Mouse (Mus musculus): ENCODE measurements around the gene Btbd18. TPM values are rescaled to one million over a fixed set of nuclear protein-coding genes. Genes with fewer than 3 reads are reported as not detected.
A peak's percentile ranks its signal among the peaks of the same experiment; 100 is the strongest.

The Btbd18 gene
- total and polyA plus RNA-seq, 3 experiments: 0.04 to 0.24 TPM; not detected in 1

DNA sequence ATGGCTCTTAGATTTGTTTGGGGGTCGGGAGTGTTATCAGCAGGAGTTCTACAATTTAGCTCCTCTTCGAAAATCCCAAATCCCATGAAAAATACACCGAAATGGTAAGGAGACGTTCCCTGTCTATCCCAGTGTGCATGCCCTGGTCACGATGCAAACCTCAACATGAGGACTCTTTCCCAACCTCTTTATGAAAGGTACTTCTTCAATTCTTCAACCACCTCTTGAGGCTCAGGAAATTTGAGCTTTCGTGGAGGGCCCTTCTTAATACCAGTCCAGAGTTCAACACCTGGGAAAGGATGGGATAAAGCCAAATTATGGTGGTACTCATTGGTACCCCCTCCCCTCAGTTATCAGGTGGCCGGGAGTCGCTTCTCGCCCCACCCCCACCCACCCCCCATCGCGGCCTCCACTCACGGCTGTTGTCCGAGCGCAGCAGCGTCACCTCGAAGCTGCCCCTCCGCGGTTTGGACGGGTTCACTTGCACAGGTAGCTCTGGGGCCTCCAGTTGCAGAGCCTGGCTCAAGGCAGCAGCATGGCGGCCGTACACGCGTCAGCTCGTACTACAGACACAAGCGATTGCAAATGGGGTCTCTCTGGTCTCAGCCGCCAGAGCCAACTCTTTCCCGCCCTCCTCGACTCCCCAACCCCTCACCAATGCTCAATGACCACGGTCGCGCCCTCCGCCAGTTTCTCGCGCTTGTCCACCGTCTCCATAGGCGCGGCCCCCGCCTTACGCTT lies 11.1 kb downstream of the Btbd18 start:
- H3K4me3 ChIP-seq (replicated peaks in 1 of 3; ENCODE audit: low read depth in 2 of 3, low read length in 2 of 3, poor library complexity in 1 of 3): peak overlapping the region; percentile 86 to 97 (median 94)
- H3K79me2 ChIP-seq (replicated peaks; ENCODE audit: control insufficient read depth, extremely low read depth, insufficient read depth, poor library complexity, severe bottlenecking): peaks cover 2% of the 10 kb centered on the region
- H3K27ac ChIP-seq (ENCODE audit: insufficient read depth, low read depth): peak overlapping the region; percentile 66
- H3K9me3 ChIP-seq (replicated peaks; ENCODE audit: low read length): no peaks in the 10 kb centered on the region
- peaks cover 4 to 11% of the 10 kb centered on the region in 2 experiments; a peak in 3 of 4 replicates for H3K4me1 ChIP-seq (ENCODE audit: control insufficient read depth in 1 of 2, insufficient read depth in 2 of 2)
- H3K36me3 ChIP-seq (replicated peaks in 1 of 2; ENCODE audit: control insufficient read depth in 1 of 2, insufficient read depth in 1 of 2, low read length in 1 of 2): peaks cover 22 to 41% of the 10 kb centered on the region in 2 experiments
- H3K27me3 ChIP-seq (replicated peaks): no peaks in the 10 kb centered on the region
- peak overlapping the region; percentile 91 for H3K4me2 ChIP-seq (ENCODE audit: insufficient read depth, low read depth, poor library complexity, severe bottlenecking)
- in situ Hi-C loops (cut with MboI; ENCODE audit: low pct_ligation_motif_present, low pct_unique_long_range_greater_than_20kb, low sequenced_read_pairs) (loop anchor here (25.0 kb wide), 1 partner anchor 208 kb away; no protein-coding TSS in a partner anchor), dilution Hi-C loops (cut with MboI; ENCODE audit: extremely low pct_ligation_motif_present, extremely low pct_unique_long_range_greater_than_20kb, low sequenced_read_pairs) (no loop called here)
- DNase-seq (ENCODE audit: extremely low read depth): peak; percentile 37
- H3K9ac ChIP-seq (ENCODE audit: insufficient read depth, low read depth): peak overlapping the region; percentile 96
- no peak for TF ChIP-seq ZMIZ1 (IDR thresholded peaks at IDR 0.05; ENCODE audit: low read depth, low read length)
- TF ChIP-seq NELFE (IDR thresholded peaks at IDR 0.05; ENCODE audit: low read depth, low read length): no peak
- TF ChIP-seq MYC (IDR thresholded peaks at IDR 0.05; ENCODE audit: low read depth, low read length): 0 out of 2 replicates have a peak, but pooled peaks have one; percentile 28
- TF ChIP-seq MAFK (IDR thresholded peaks at IDR 0.05; ENCODE audit: insufficient replicate concordance, low read length): no peak
- TF ChIP-seq CHD2 (IDR thresholded peaks at IDR 0.05; ENCODE audit: low read length): peak; percentile 6; the same call in 1 of the 2 replicates
- TF ChIP-seq E2F4 (IDR thresholded peaks at IDR 0.05; ENCODE audit: insufficient replicate concordance, low read depth, low read length): no peak
- no peak for TF ChIP-seq ZKSCAN1 (IDR thresholded peaks at IDR 0.05; ENCODE audit: borderline replicate concordance, low read depth, low read length)
- 0 out of 2 replicates have a peak, but pooled peaks have one; percentile 21 for TF ChIP-seq SIN3A (IDR thresholded peaks at IDR 0.05; ENCODE audit: low read length)

GRCm38 (mm10) chr2:84670569-84670933 lies 11.7 kb downstream of the Btbd18 start, which contains the start of gene Selenoh:
Gene Selenoh, minus strand, starts transcription at chr2:84670770.
- Histone ChIP-seq H3K27me3 (replicated peaks) (no peaks in the 10 kb centered on the region), H3K4me2 (ENCODE audit: insufficient read depth, low read depth, poor library complexity, severe bottlenecking) (peak within 1 kb of the TSS; percentile 91), H3K4me3 (replicated peaks in 1 of 3; ENCODE audit: low read depth in 2 of 3, low read length in 2 of 3, poor library complexity in 1 of 3) (peak within 1 kb of the TSS; percentile 86 to 97 (median 94)), H3K36me3 (replicated peaks in 1 of 2; ENCODE audit: control insufficient read depth in 1 of 2, insufficient read depth in 1 of 2, low read length in 1 of 2) (peaks cover 27 to 46% of the 10 kb centered on the region in 2 experiments), H3K4me1 (ENCODE audit: control insufficient read depth in 1 of 2, insufficient read depth in 2 of 2) (peaks cover 4 to 11% of the 10 kb centered on the region in 2 experiments; a peak in 3 of 4 replicates), H3K9ac (ENCODE audit: insufficient read depth, low read depth) (peak within 1 kb of the TSS; percentile 96), H3K79me2 (replicated peaks; ENCODE audit: control insufficient read depth, extremely low read depth, insufficient read depth, poor library complexity, severe bottlenecking) (peaks cover 2% of the 10 kb centered on the region), H3K27ac (ENCODE audit: insufficient read depth, low read depth) (peak within 1 kb of the TSS; percentile 66), H3K9me3 (replicated peaks; ENCODE audit: low read length) (no peaks in the 10 kb centered on the region)
- DNase-seq (ENCODE audit: extremely low read depth): peak; percentile 93
- in situ Hi-C loops (cut with MboI; ENCODE audit: low pct_ligation_motif_present, low pct_unique_long_range_greater_than_20kb, low sequenced_read_pairs): loop anchor here (25.0 kb wide), 1 partner anchor 208 kb away; no protein-coding TSS in a partner anchor
- dilution Hi-C loops (cut with MboI; ENCODE audit: extremely low pct_ligation_motif_present, extremely low pct_unique_long_range_greater_than_20kb, low sequenced_read_pairs): no loop called here
- TF ChIP-seq MYC (IDR thresholded peaks at IDR 0.05; ENCODE audit: low read depth, low read length) (peak; percentile 56; the same call in 1 of the 2 replicates), TCF12 (IDR thresholded peaks at IDR 0.05; ENCODE audit: low read depth, low read length) (peak; percentile 78), ELF1 (IDR thresholded peaks at IDR 0.05; ENCODE audit: low read depth, low read length) (peak; percentile 75), BHLHE40 (IDR thresholded peaks at IDR 0.05; ENCODE audit: low read depth, low read length) (peak; percentile 90), RAD21 (IDR thresholded peaks at IDR 0.05; ENCODE audit: low read depth, low read length) (no peak), PAX5 (IDR thresholded peaks at IDR 0.05; ENCODE audit: low read length) (no peak), CHD2 (IDR thresholded peaks at IDR 0.05; ENCODE audit: low read length) (peak; percentile 93), POLR2AphosphoS2 (IDR thresholded peaks at IDR 0.05; ENCODE audit: low read depth, low read length) (peak; percentile 97), POLR2A (IDR thresholded peaks at IDR 0.05; ENCODE audit: low read depth, low read length) (peak; percentile 89), NRF1 (IDR thresholded peaks at IDR 0.05; ENCODE audit: low read depth, low read length) (peak; percentile 58), JUN (IDR thresholded peaks at IDR 0.05; ENCODE audit: insufficient read depth, low read depth, low read length) (no peak), SIN3A (IDR thresholded peaks at IDR 0.05; ENCODE audit: low read length) (peak; percentile 89), CTCF (conservative IDR thresholded peaks at IDR 0.05 in 1 of 2, IDR thresholded peaks at IDR 0.05 in 1 of 2; ENCODE audit: low read depth in 2 of 2, low read length in 2 of 2) (no peak), MAZ (IDR thresholded peaks at IDR 0.05; ENCODE audit: low read depth, low read length) (peak; percentile 84), EP300 (IDR thresholded peaks at IDR 0.05; ENCODE audit: low read length) (peak; percentile 49; the same call in 1 of the 2 replicates), MXI1 (IDR thresholded peaks at IDR 0.05; ENCODE audit: low read depth, low read length) (peak; percentile 83), MEF2A (IDR thresholded peaks at IDR 0.05; ENCODE audit: borderline replicate concordance, low read depth, low read length) (peak; percentile 48; the same call in 1 of the 2 replicates), UBTF (IDR thresholded peaks at IDR 0.05; ENCODE audit: low read depth, low read length) (no peak), ZNF384 (IDR thresholded peaks at IDR 0.05; ENCODE audit: low read depth, low read length) (no peak), RCOR1 (conservative IDR thresholded peaks at IDR 0.05; ENCODE audit: low read depth, low read length) (0 out of 2 replicates have a peak, but pooled peaks have one; percentile 16), SMC3 (IDR thresholded peaks at IDR 0.05; ENCODE audit: low read depth, low read length) (no peak), ZC3H11A (IDR thresholded peaks at IDR 0.05; ENCODE audit: low read depth, low read length) (no peak), NELFE (IDR thresholded peaks at IDR 0.05; ENCODE audit: low read depth, low read length) (peak; percentile 75), CHD1 (IDR thresholded peaks at IDR 0.05; ENCODE audit: low read depth, low read length) (0 out of 2 replicates have a peak, but pooled peaks have one; percentile 81), USF1 (IDR thresholded peaks at IDR 0.05; ENCODE audit: low read depth, low read length) (peak; percentile 95), JUND (conservative IDR thresholded peaks at IDR 0.05; ENCODE audit: low read depth, low read length) (no peak; the same call in 1 of the 2 replicates)

Measured in CH12.LX (cell line).